Mouse (Mus musculus): ENCODE results near the gene Olfr1388. TPM values are rescaled to one million over a fixed set of nuclear protein-coding genes. Genes with fewer than 3 reads are reported as not detected.
"Not testable (repeated sequence)": the region's sequence is repeated elsewhere in the genome, so short reads cannot be mapped to it uniquely, and the experiment has no call there.

Olfr1388 gene
- total RNA-seq (2012; rRNA removed) = 0.10 and 0.15 TPM in 2 replicates
- 100 to 1,000 TPM in 1 of 2 experiments, not detected in 1; 974 TPM for polyA plus RNA-seq (2012; ENCODE audit: insufficient read depth in 1 of 2, insufficient read length in 2 of 2, low read depth in 1 of 2, low replicate concordance in 2 of 2, missing spikeins in 1 of 2)

DNA sequence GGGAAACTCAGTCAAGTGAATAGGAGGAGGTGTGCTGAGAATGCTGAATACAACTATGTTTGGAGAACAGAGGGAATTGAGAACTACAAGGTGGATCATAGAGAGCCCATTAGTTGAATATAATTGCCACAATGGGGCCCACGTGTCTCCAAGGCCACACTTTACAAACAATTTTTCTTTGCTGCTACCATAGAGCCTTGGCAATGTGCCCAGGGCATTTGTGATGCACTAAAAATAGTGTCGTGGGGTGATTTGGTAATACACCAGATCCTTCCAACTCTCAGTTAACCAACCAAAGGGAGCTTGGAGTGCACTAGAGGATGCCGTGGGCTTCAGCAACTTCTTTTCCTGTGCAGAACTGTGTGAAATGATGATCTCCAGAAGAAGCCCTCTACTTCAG lies at the start of gene Olfr1388:
Gene Olfr1388, plus strand, starts transcription at position 214 of the 400 bp plus-strand sequence.
- no peak within 1 kb of the TSS for H3K4me3 ChIP-seq (ENCODE audit: control insufficient read depth in 1 of 2, insufficient read depth in 1 of 2, low read depth in 2 of 2, low read length in 2 of 2)
- H3K79me2 ChIP-seq (ENCODE audit: control insufficient read depth, insufficient read depth, low read length, poor library complexity) = no peaks in the 10 kb centered on the region
- H3K27ac ChIP-seq (ENCODE audit: control insufficient read depth, low read depth, low read length) = no peak within 1 kb of the TSS
- no peaks in the 10 kb centered on the region for H3K36me3 ChIP-seq (ENCODE audit: control insufficient read depth in 1 of 2, insufficient read depth in 2 of 2, low read length in 2 of 2)
- no peak for DNase-seq (ENCODE audit: low read depth, low spot score)
- no peaks in the 10 kb centered on the region; a peak in 1 of 4 replicates for H3K27me3 ChIP-seq (ENCODE audit: control insufficient read depth in 1 of 2, insufficient read depth in 2 of 2, low read length in 2 of 2)
- no peak within 1 kb of the TSS for H3K9ac ChIP-seq (ENCODE audit: control insufficient read depth, low read depth, low read length, poor library complexity, severe bottlenecking)
- no peak for TF ChIP-seq SIN3A (IDR thresholded peaks at IDR 0.05; ENCODE audit: low read length)
- TF ChIP-seq MAFK (IDR thresholded peaks at IDR 0.05; ENCODE audit: borderline replicate concordance, low read depth, low read length) = no peak
- no peak for TF ChIP-seq HCFC1 (IDR thresholded peaks at IDR 0.05; ENCODE audit: low read depth, low read length)
- TF ChIP-seq MYC (IDR thresholded peaks at IDR 0.05; ENCODE audit: low read depth, low read length) = no peak
- TF ChIP-seq CTCF (IDR thresholded peaks at IDR 0.05 in 2 of 3, conservative IDR thresholded peaks at IDR 0.05 in 1 of 3; ENCODE audit: control insufficient read depth in 1 of 3, insufficient read depth in 1 of 3, low read depth in 2 of 3, low read length in 3 of 3, poor library complexity in 1 of 3, severe bottlenecking in 1 of 3) = no peak
- TF ChIP-seq TCF12 (IDR thresholded peaks at IDR 0.05; ENCODE audit: low read depth, low read length) = no peak
- no peak for TF ChIP-seq JUND (IDR thresholded peaks at IDR 0.05; ENCODE audit: low read depth, low read length)
- no peak for TF ChIP-seq NELFE (IDR thresholded peaks at IDR 0.05; ENCODE audit: low read depth, low read length)
- TF ChIP-seq ZNF384 (IDR thresholded peaks at IDR 0.05; ENCODE audit: low read depth, low read length) = no peak
- no peak for TF ChIP-seq TBP (IDR thresholded peaks at IDR 0.05; ENCODE audit: low read depth, low read length)
- no peak for TF ChIP-seq EP300 (IDR thresholded peaks at IDR 0.05; ENCODE audit: low read depth in 1 of 2, low read length in 2 of 2)
- TF ChIP-seq MAX (IDR thresholded peaks at IDR 0.05; ENCODE audit: low read length) = no peak
- H3K4me1 ChIP-seq (ENCODE audit: control insufficient read depth in 1 of 2, insufficient read depth in 2 of 2, low read length in 2 of 2) = no peaks in the 10 kb centered on the region
- H3K9me3 ChIP-seq (replicated peaks; ENCODE audit: insufficient read depth, low read length) = no peaks in the 10 kb centered on the region

GRCm38 (mm10) chr11:49392707-49393106 lies 43.7 kb upstream of the Olfr1388 start:
- not testable (repeated sequence) for H3K9ac ChIP-seq (ENCODE audit: control insufficient read depth, low read depth, low read length, poor library complexity, severe bottlenecking); DNase-seq (ENCODE audit: low read depth, low spot score); H3K4me3 ChIP-seq (ENCODE audit: control insufficient read depth in 1 of 2, insufficient read depth in 1 of 2, low read depth in 2 of 2, low read length in 2 of 2); H3K4me1 ChIP-seq (ENCODE audit: control insufficient read depth in 1 of 2, insufficient read depth in 2 of 2, low read length in 2 of 2); H3K27ac ChIP-seq (ENCODE audit: control insufficient read depth, low read depth, low read length); H3K36me3 ChIP-seq (ENCODE audit: control insufficient read depth in 1 of 2, insufficient read depth in 2 of 2, low read length in 2 of 2); H3K79me2 ChIP-seq (ENCODE audit: control insufficient read depth, insufficient read depth, low read length, poor library complexity); H3K9me3 ChIP-seq (replicated peaks; ENCODE audit: insufficient read depth, low read length); H3K27me3 ChIP-seq (ENCODE audit: control insufficient read depth in 1 of 2, insufficient read depth in 2 of 2, low read length in 2 of 2)

- Histone ChIP-seq H3K9me3 (replicated peaks; ENCODE audit: insufficient read depth, low read length) (no peaks in the 10 kb centered on the region), H3K79me2 (ENCODE audit: control insufficient read depth, insufficient read depth, low read length, poor library complexity) (no peaks in the 10 kb centered on the region), H3K36me3 (ENCODE audit: control insufficient read depth in 1 of 2, insufficient read depth in 2 of 2, low read length in 2 of 2) (no peaks in the 10 kb centered on the region), H3K4me3 (ENCODE audit: control insufficient read depth in 1 of 2, insufficient read depth in 1 of 2, low read depth in 2 of 2, low read length in 2 of 2) (no peak overlapping the region), H3K27ac (ENCODE audit: control insufficient read depth, low read depth, low read length) (no peak overlapping the region), H3K4me1 (ENCODE audit: control insufficient read depth in 1 of 2, insufficient read depth in 2 of 2, low read length in 2 of 2) (no peaks in the 10 kb centered on the region), H3K9ac (ENCODE audit: control insufficient read depth, low read depth, low read length, poor library complexity, severe bottlenecking) (no peak overlapping the region), H3K27me3 (ENCODE audit: control insufficient read depth in 1 of 2, insufficient read depth in 2 of 2, low read length in 2 of 2) (no peaks in the 10 kb centered on the region)
- DNase-seq (ENCODE audit: low read depth, low spot score) = no peak
- no peak for TF ChIP-seq MXI1 (IDR thresholded peaks at IDR 0.05; ENCODE audit: low read depth, low read length)
- no peak for TF ChIP-seq RAD21 (IDR thresholded peaks at IDR 0.05; ENCODE audit: low read depth, low read length)
- TF ChIP-seq KAT2A (conservative IDR thresholded peaks at IDR 0.05; ENCODE audit: low read depth, low read length) = no peak
- TF ChIP-seq CTCF (IDR thresholded peaks at IDR 0.05 in 2 of 3, conservative IDR thresholded peaks at IDR 0.05 in 1 of 3; ENCODE audit: control insufficient read depth in 1 of 3, insufficient read depth in 1 of 3, low read depth in 2 of 3, low read length in 3 of 3, poor library complexity in 1 of 3, severe bottlenecking in 1 of 3) = no peak
- TF ChIP-seq POLR2AphosphoS5 (IDR thresholded peaks at IDR 0.05; ENCODE audit: borderline replicate concordance, low read depth, low read length) = no peak
- no peak for TF ChIP-seq MAZ (IDR thresholded peaks at IDR 0.05; ENCODE audit: low read depth, low read length)
- no peak for TF ChIP-seq NELFE (IDR thresholded peaks at IDR 0.05; ENCODE audit: low read depth, low read length)
- TF ChIP-seq HCFC1 (IDR thresholded peaks at IDR 0.05; ENCODE audit: low read depth, low read length) = no peak
- TF ChIP-seq ZKSCAN1 (IDR thresholded peaks at IDR 0.05; ENCODE audit: low read depth, low read length) = no peak
- no peak for TF ChIP-seq ZNF384 (IDR thresholded peaks at IDR 0.05; ENCODE audit: low read depth, low read length)
- no peak for TF ChIP-seq ELF1 (IDR thresholded peaks at IDR 0.05; ENCODE audit: low read depth, low read length)
- TF ChIP-seq POLR2AphosphoS2 (IDR thresholded peaks at IDR 0.05; ENCODE audit: low read length) = no peak
- no peak for TF ChIP-seq BHLHE40 (IDR thresholded peaks at IDR 0.05; ENCODE audit: borderline replicate concordance, low read depth, low read length)
- TF ChIP-seq E2F4 (IDR thresholded peaks at IDR 0.05; ENCODE audit: borderline replicate concordance, low read depth, low read length) = no peak
- TF ChIP-seq TCF12 (IDR thresholded peaks at IDR 0.05; ENCODE audit: low read depth, low read length) = no peak
- no peak for TF ChIP-seq MYC (IDR thresholded peaks at IDR 0.05; ENCODE audit: low read depth, low read length)
- TF ChIP-seq POLR2A (IDR thresholded peaks at IDR 0.05; ENCODE audit: control insufficient read depth in 1 of 2, insufficient read depth in 1 of 2, low read depth in 1 of 2, low read length in 2 of 2, poor library complexity in 1 of 2) = no peak
- no peak for TF ChIP-seq TBP (IDR thresholded peaks at IDR 0.05; ENCODE audit: low read depth, low read length)
- no peak for TF ChIP-seq USF2 (IDR thresholded peaks at IDR 0.05; ENCODE audit: borderline replicate concordance in 1 of 2, insufficient read depth in 1 of 2, low read depth in 1 of 2, low read length in 2 of 2)
- TF ChIP-seq JUND (IDR thresholded peaks at IDR 0.05; ENCODE audit: low read depth, low read length) = no peak
Observed at GRCm38 (mm10) chr11:49406784-49407183, 29.6 kb upstream of the Olfr1388 start.
